Mouse (Mus musculus): ENCODE measurements around the gene Plg. TPM values are rescaled to one million over a fixed set of nuclear protein-coding genes. Genes with fewer than 3 reads are reported as not detected.

The Plg gene
- polyA plus RNA-seq, 1 experiment from 2014 or later: not detected

GRCm38 (mm10) chr17:12468745-12469144 is 90.3 kb downstream of the Plg start:
- 81% methylated on average over 5 of the region's 5 CpGs for WGBS
- Histone ChIP-seq H3K4me1 (no peaks in the 10 kb centered on the region), H3K27me3 (no peaks in the 10 kb centered on the region), H3K27ac (replicated peaks) (no peak overlapping the region), H3K9me3 (no peaks in the 10 kb centered on the region), H3K4me2 (replicated peaks) (no peak overlapping the region), H3K9ac (replicated peaks) (no peak overlapping the region), H3K4me3 (no peak overlapping the region), H3K36me3 (no peaks in the 10 kb centered on the region)
- ATAC-seq (ENCODE audit: low FRiP score, low read depth): no peak

Other genes with a start within 250 kb of the Plg start
- gene Map3k4, start 59.8 kb upstream of the Plg start, polyA plus RNA-seq (2016; fragmentation: Nextera tagmentation; extraction: Ambion mirVana): 53.3 and 56.7 TPM in 2 replicates
- 0.17 and 0.26 TPM in 2 replicates for gene Slc22a3, start 129.1 kb downstream of the Plg start, polyA plus RNA-seq (2016; fragmentation: Nextera tagmentation; extraction: Ambion mirVana)
- gene Slc22a2, start 205.5 kb downstream of the Plg start, polyA plus RNA-seq (2016; fragmentation: Nextera tagmentation; extraction: Ambion mirVana): 0.23 and 0.26 TPM in 2 replicates